9 mouse cellular contexts compared by ENCODE assay signal in genomic region chr10:56338851-56339489, GRCm38 (mm10). TPM values are rescaled to one million over a fixed set of nuclear protein-coding genes. Genes with fewer than 3 reads are reported as not detected.
DNase-seq lines count a peak whose midpoint lies in the region; ATAC-seq and TF ChIP-seq lines count a peak whose summit lies in the region.
"Had no signal": no experiment of that assay in that cellular context is flagged by ENCODE, and none has a peak within 500 bp of the region (broad histone marks: within the 10 kb centered on the region; RNA-seq: fewer than 3 reads in every experiment).

No protein-coding gene starts in this region.

- H3K27ac ChIP-seq in bone marrow macrophage, adult 2 months (ENCODE audit: insufficient read depth, low read depth, low read length): no peak overlapping the region
- no peak overlapping the region for H3K27ac ChIP-seq in heart, embryonic 15.5 days
- H3K27ac ChIP-seq in liver, embryonic 11.5 days (ENCODE audit: low read depth, low read length): no peak overlapping the region
- no peak overlapping the region for H3K27ac ChIP-seq in stomach, postnatal 0 days (replicated peaks)
- H3K27ac ChIP-seq: embryonic facial prominence, embryonic 15.5 days had no signal

- ATAC-seq in erythroblast, adult 5-6 weeks (replicated peaks; ENCODE audit: low FRiP score, poor library complexity, severe bottlenecking): peak; percentile 74
- ATAC-seq in heart, embryonic 15.5 days (replicated peaks; ENCODE audit: insufficient number of reproducible peaks, insufficient read depth, low FRiP score, low read depth): 0 out of 2 replicates have a peak, but pooled peaks have one; percentile 55
- peak; percentile 77 for ATAC-seq in liver, embryonic 11.5 days (replicated peaks; ENCODE audit: low FRiP score)
- peak; percentile 81; the same call in 1 of the 2 replicates for ATAC-seq in stomach, postnatal 0 days (ENCODE audit: low FRiP score, low TSS enrichment)

- 49% methylated on average over 6 of the region's 6 CpGs for WGBS in heart, embryonic 15.5 days
- WGBS in liver, embryonic 11.5 days: 53% methylated on average over 6 of the region's 6 CpGs
- WGBS in stomach, postnatal 0 days: 46% methylated on average over 6 of the region's 6 CpGs

- no peaks in the 10 kb centered on the region for H3K4me1 ChIP-seq in bone marrow macrophage, adult 2 months (ENCODE audit: control insufficient read depth, insufficient read depth, low read length)
- H3K4me1 ChIP-seq in heart, embryonic 15.5 days (replicated peaks): no peaks in the 10 kb centered on the region
- no peaks in the 10 kb centered on the region for H3K4me1 ChIP-seq in liver, embryonic 11.5 days (replicated peaks; ENCODE audit: control insufficient read depth, insufficient read depth, low read length)
- no peaks in the 10 kb centered on the region for H3K4me1 ChIP-seq in stomach, postnatal 0 days (replicated peaks; ENCODE audit: control insufficient read depth, insufficient read depth)
- H3K4me1 ChIP-seq: embryonic facial prominence, embryonic 15.5 days had no signal

- no peaks in the 10 kb centered on the region for H3K36me3 ChIP-seq in heart, embryonic 15.5 days
- H3K36me3 ChIP-seq in liver, embryonic 11.5 days (ENCODE audit: control insufficient read depth, insufficient read depth, low read length): no peaks in the 10 kb centered on the region
- H3K36me3 ChIP-seq in stomach, postnatal 0 days (ENCODE audit: control insufficient read depth, insufficient read depth, low read length): no peaks in the 10 kb centered on the region
- H3K36me3 ChIP-seq: embryonic facial prominence, embryonic 15.5 days had no signal

- DNase-seq in CD4-positive helper T cell, adult 2 months (ENCODE audit: low read depth, low spot score): peak; percentile 55
- DNase-seq in kidney, postnatal 10 days: peak; percentile 90
- DNase-seq in liver, embryonic 11.5 days (ENCODE audit: low spot score): peak; percentile 70
- peak; percentile 82 for DNase-seq in neural tube, embryonic 10.5 days (ENCODE audit: extremely low spot score, low spot score)
- DNase-seq in stomach, postnatal 0 days (ENCODE audit: low spot score): peak; percentile 81

- no peak overlapping the region for H3K4me2 ChIP-seq in heart, embryonic 15.5 days
- H3K4me2 ChIP-seq in liver, embryonic 11.5 days: no peak overlapping the region
- no peak overlapping the region for H3K4me2 ChIP-seq in stomach, postnatal 0 days (replicated peaks; ENCODE audit: low read depth)
- H3K4me2 ChIP-seq: embryonic facial prominence, embryonic 15.5 days had no signal

- H3K9ac ChIP-seq in heart, embryonic 15.5 days: no peak overlapping the region
- no peak overlapping the region for H3K9ac ChIP-seq in liver, embryonic 11.5 days (ENCODE audit: low read depth, low read length)
- no peak overlapping the region for H3K9ac ChIP-seq in stomach, postnatal 0 days (ENCODE audit: low read length)
- H3K9ac ChIP-seq: embryonic facial prominence, embryonic 15.5 days had no signal

- no peak for TF ChIP-seq EP300 in stomach, postnatal 0 days (optimal IDR thresholded peaks at IDR 0.05)

- TF ChIP-seq CTCF in bone marrow macrophage, adult 2 months (IDR thresholded peaks at IDR 0.05; ENCODE audit: low read depth, low read length): peak; percentile 95
- peak; percentile 97 for TF ChIP-seq CTCF in stomach, postnatal 0 days (IDR thresholded peaks at IDR 0.05; ENCODE audit: low read depth)

- no peak overlapping the region for H3K4me3 ChIP-seq in bone marrow macrophage, adult 2 months (ENCODE audit: insufficient read depth, low read length)
- H3K4me3 ChIP-seq in heart, embryonic 15.5 days: no peak overlapping the region
- no peak overlapping the region for H3K4me3 ChIP-seq in liver, embryonic 11.5 days (ENCODE audit: low read depth, low read length)
- H3K4me3 ChIP-seq in stomach, postnatal 0 days (ENCODE audit: low read depth, low read length): no peak overlapping the region
- H3K4me3 ChIP-seq: embryonic facial prominence, embryonic 15.5 days had no signal

- H3K27me3 ChIP-seq in heart, embryonic 15.5 days: no peaks in the 10 kb centered on the region
- H3K27me3 ChIP-seq in liver, embryonic 11.5 days (replicated peaks; ENCODE audit: control insufficient read depth, insufficient read depth, low read length): no peaks in the 10 kb centered on the region
- no peaks in the 10 kb centered on the region for H3K27me3 ChIP-seq in stomach, postnatal 0 days (ENCODE audit: control insufficient read depth, insufficient read depth, low read length)
- H3K27me3 ChIP-seq: embryonic facial prominence, embryonic 15.5 days had no signal

- no peaks in the 10 kb centered on the region for H3K9me3 ChIP-seq in heart, embryonic 15.5 days (replicated peaks)
- H3K9me3 ChIP-seq in liver, embryonic 11.5 days (ENCODE audit: control insufficient read depth, low read length): no peaks in the 10 kb centered on the region
- no peaks in the 10 kb centered on the region for H3K9me3 ChIP-seq in stomach, postnatal 0 days (ENCODE audit: control insufficient read depth, low read length)
- H3K9me3 ChIP-seq: embryonic facial prominence, embryonic 15.5 days had no signal

- no peak for TF ChIP-seq POLR2A in bone marrow macrophage, adult 2 months (IDR thresholded peaks at IDR 0.05; ENCODE audit: borderline replicate concordance, low read depth, low read length)

RNA-seq across cellular contexts. Expression of gene Gja1, which starts 38.2 kb away (rescaled TPM):
- 1.7 and 2.0 TPM in 2 replicates for polyA plus RNA-seq in bone marrow macrophage, adult 2 months (2012; ENCODE audit: insufficient read depth, insufficient read length, missing spikeins)
- 1.0 and 2.1 TPM in 2 replicates for total RNA-seq in erythroblast, adult 5-6 weeks (2015; ENCODE audit: low replicate concordance)
- 1.3 and 2.0 TPM in 2 replicates for total RNA-seq in erythroblast, adult 5-6 weeks (2017; ENCODE audit: low replicate concordance)
- 368 and 467 TPM in 2 replicates for polyA plus RNA-seq in heart, embryonic 15.5 days (2015; fragmentation: Nextera tagmentation; extraction: Ambion mirVana)
- polyA plus RNA-seq in liver, embryonic 11.5 days (2014; fragmentation: Nextera tagmentation; extraction: Ambion mirVana): 47.2 and 49.6 TPM in 2 replicates
- 136 and 141 TPM in 2 replicates for polyA plus RNA-seq in stomach, postnatal 0 days (2015; fragmentation: Nextera tagmentation; extraction: Ambion mirVana)

Comparison
In these comparisons a context has a peak if more than half of its experiments do, and no peak if none do; other contexts are left out.
1. RNA of gene Gja1, which starts 38.2 kb away (polyA plus RNA-seq): 368 to 467 TPM in heart, embryonic 15.5 days, 136 to 141 TPM in stomach, postnatal 0 days and 47.2 to 49.6 TPM in liver, embryonic 11.5 days; 1.7 to 2.0 TPM in bone marrow macrophage, adult 2 months; every median in the first group is over 10 times any median in the second.
2. Peak in every context shown above with its lines, with median percentiles within 50 percentile points of each other: DNase-seq and ATAC-seq.